Mouse (Mus musculus) heart, adult 18-20 months (tissue): ENCODE measurements around the gene Rabggta. TPM values are rescaled to one million over a fixed set of nuclear protein-coding genes. Genes with fewer than 3 reads are reported as not detected.
A peak's percentile ranks its signal among the peaks of the same experiment; 100 is the strongest.

Experiments
- DNase-seq, 2 experiments: peaks; one replicate each; pipeline ENCODE4 v3.0.0; 2021 to 2022; ENCODE audit warnings: mixed read lengths in 1 of 2
- total RNA-seq, 2 experiments: library from RNA; stranded (reverse); gene quantifications; 2 replicates each; pipeline ENCODE4 v1.2.3; 2021

Rabggta gene
- total RNA-seq, 2 experiments from 2014 or later = 14.8 to 15.8 TPM

- DNase-seq = no peak
Observed at GRCm38 (mm10) chr14:55733889-55734288, 11.8 kb upstream of the Rabggta start.

GRCm38 (mm10) chr14:55730531-55731032 is 8.5 kb upstream of the Rabggta start:
- DNase-seq = no peak

DNA sequence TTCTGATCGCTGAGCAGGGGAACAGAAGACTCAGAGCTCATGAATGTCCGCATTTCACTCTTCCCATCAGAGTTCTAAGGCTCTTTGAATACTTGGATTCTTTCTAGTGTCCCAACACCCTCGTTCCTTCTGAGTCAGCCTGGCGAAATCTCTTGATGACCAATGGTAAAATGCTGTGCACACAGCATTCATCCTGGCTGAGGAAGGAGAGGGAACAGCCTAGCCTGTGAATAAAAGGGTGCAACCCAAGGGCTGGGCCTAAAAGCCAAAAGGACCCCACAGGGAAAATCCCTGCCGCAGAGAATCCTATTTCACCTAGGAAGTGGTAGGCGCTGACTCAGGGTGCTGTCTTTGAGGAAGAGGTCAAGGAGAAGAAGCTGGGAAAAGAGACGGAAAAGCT is 8.1 kb upstream of the Rabggta start:
- no peak for DNase-seq

DNA sequence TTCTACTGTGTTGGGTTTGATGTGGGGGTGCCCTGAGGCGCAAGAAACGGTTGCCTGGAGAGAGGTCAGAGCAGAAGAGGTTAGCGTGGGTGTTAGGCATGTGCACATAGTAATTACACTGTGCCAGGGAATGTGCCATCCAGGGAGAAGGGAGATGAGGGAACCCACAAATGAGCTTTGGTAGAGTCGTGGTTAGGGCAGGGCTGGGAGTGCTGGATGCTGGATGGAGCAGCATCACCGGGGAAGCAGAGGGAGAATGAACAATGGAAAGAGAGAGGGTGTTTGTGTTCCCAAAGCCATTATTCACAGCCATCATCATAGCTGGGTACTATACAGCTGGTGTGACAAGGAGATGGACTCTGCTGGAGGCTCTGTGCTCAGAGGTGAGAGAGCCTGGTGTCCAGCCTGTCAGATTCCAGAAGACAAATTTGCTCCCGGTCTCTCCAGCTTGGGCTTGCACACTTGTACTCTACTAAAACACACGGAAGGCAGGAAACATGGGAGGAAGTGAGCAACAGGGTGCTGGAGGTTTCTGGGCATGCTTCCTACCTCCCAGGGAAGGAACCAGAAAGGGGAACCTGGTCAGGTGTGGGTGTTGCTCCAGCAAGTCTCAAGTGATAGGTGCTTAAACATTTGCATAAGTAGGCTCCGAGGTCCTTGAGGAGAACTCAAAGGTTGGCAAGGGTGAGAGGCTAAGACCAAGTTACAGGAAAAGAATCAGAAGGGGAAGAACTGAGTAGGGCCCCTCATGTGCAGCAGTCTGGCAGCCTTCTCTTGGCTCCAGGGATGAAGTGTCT is 6.0 kb upstream of the Rabggta start:
- no peak for DNase-seq

- no peak for DNase-seq
Observed at GRCm38 (mm10) chr14:55726261-55726660, 4.2 kb upstream of the Rabggta start.

DNA sequence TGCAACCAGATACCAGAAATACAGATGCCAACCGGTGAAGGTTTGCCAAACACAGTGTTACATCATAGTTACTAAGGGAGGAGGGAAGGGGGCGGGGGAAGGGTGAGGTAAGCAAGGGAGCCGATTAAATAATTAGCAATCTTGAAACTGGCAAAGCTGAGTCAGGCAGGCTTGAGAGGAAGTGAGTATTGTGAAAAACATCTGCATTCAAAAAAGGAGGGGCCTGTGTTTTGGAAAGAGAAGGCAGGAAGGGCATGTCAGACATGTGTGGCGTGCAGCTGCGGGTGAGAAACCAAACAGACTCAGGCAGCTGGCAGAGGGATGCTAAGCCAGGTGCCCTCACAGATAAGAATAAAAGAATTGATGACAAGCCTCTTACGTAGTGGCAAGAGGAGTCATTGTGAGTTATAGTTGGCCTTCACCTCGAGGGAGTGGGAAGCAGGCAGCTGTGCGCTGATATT is 2.4 kb upstream of the Rabggta start:
- peak; percentile 66 to 82 for DNase-seq

DNA sequence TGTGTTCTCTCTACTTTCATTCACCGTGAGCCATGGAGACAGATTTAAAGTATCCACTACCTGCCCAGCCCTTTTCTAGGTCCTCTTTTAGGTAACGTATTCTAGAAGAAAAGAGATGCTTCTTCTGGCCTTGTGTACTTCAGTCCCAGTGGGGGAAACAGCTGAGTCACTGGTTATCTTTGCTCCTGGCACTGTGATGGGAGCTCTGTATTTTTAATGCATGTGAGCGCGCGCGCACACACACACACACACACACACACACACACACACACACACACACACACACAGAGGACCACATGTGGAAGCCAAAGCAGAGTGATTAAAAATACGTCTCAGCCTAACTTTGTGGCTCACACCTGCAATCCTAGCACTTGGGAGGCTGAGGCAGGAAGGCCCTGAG is 1.4 kb upstream of the Rabggta start:
- no peak for DNase-seq

DNA sequence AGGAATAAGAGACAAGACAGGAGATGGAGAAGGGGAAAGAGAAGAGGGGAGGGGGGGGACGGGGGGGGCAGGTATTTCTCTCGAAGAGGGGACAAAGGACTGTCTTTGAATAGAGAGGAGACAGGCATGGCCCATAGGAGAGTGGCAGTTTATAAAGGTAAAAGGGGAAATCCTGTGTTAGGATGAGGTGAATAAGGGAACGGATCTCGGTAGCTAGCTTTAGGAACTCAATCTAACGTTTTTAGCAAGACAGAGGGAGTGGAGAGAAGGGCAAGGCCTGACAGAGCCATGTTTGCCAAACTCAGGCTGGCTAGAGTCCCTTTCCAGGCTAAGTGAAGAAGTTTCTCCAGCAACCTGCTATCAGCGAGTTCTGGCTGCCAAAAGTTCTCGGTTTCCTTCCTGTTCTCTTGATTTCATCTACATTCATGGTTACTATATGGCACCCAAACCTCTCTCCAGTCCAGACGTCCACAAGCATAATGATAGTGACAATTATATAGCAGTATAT is 429 bp upstream of the Rabggta start:
- no peak for DNase-seq

- DNase-seq = no peak
Observed at GRCm38 (mm10) chr14:55721076-55721475, 987 bp downstream of the Rabggta start.

GRCm38 (mm10) chr14:55720666-55721065 is 1.4 kb downstream of the Rabggta start:
- DNase-seq = no peak

- no peak for DNase-seq
Observed at GRCm38 (mm10) chr14:55719737-55720136, 2.3 kb downstream of the Rabggta start.

DNA sequence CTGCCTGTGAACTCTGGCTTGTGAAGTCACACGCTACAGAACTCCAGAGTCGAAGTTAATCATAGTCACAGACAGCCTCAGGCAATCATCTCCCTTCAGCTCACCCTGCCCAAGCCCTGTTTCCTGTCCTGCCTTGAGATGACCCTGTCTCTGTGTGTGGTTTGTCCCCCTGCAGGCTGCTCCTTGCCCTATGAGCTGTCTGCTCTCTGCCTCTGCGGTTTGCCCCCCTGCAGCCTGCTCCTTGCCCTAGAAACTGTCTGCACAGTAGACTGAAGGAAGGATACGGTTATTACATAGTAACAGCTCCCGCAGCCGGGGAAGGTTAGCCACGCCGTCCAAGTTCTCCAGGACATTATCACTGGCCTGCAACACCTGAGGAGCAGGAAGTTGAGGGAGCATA is 5.2 kb downstream of the Rabggta start:
- DNase-seq = no peak

- DNase-seq = no peak
Observed at GRCm38 (mm10) chr14:55716271-55716670, 5.8 kb downstream of the Rabggta start.

DNA sequence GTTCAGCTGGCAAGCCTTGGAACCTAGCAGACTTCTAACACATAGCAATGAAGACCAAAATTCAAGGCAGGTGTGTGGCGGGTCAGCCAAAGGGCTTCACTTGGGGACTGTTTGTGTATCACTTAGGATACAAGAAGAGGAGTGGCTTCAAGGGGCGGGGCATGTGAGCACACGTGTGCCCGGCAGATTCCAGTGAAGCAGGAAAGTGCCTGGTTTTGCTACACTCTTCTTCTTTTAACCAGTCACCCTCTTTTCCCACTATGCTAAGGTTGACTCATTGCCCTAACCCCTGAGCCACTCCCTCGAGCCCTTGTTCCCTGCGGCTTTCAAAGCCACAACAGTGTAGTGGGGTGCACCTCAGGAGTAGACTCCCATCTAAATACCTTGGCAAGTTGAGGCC is 7.2 kb downstream of the Rabggta start:
- no peak for DNase-seq

DNA sequence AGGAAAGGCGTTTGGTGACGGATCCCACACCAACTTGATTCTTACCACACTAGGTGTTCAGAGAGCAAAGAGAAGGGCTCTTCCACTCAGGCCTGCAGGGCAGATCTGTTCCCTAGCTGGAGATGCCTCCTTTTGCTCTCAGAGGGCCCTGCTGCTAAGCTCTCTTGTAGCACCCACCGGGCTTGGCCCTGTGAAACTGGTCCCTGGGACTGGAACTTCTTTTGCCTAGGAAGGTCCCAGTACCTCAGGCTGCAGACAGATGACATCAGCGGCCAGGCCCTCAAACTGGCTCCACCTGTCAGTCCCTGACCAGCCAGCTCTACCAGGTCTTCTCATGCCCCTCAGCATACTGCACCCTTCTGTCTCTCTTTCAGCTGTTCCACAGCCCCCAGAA is 8.3 kb downstream of the Rabggta start, which contains the start of gene Tgm1:
Gene Tgm1 (minus strand): TSS at position 198 of the 394 bp plus-strand sequence.
- DNase-seq = no peak

- DNase-seq = peak; percentile 49 to 67
Observed at GRCm38 (mm10) chr14:55713007-55713728, 8.9 kb downstream of the Rabggta start.

- no peak for DNase-seq
Observed at GRCm38 (mm10) chr14:55711786-55712185, 10.3 kb downstream of the Rabggta start.

DNA sequence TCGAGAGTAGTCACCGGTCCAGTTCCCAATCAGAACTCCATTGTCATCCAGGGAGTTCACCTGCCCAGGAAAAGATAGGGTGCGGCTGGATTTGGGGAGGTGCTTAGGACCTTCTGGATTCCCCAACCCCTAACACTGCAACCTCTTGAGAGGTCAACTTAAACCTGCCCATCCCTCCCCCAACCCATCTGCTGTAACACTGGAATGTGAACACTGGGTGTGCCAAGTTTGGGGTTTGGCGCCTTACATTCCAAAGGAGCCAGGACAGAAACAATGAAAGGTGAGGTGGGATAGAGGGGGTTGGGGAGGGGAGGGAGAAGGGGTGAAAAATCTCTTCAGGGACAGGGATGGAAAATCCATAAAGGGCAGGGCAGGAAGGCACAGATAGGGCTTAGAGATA is 12.6 kb downstream of the Rabggta start:
- DNase-seq = no peak

GRCm38 (mm10) chr14:55707397-55707796 is 14.7 kb downstream of the Rabggta start:
- DNase-seq = no peak

DNA sequence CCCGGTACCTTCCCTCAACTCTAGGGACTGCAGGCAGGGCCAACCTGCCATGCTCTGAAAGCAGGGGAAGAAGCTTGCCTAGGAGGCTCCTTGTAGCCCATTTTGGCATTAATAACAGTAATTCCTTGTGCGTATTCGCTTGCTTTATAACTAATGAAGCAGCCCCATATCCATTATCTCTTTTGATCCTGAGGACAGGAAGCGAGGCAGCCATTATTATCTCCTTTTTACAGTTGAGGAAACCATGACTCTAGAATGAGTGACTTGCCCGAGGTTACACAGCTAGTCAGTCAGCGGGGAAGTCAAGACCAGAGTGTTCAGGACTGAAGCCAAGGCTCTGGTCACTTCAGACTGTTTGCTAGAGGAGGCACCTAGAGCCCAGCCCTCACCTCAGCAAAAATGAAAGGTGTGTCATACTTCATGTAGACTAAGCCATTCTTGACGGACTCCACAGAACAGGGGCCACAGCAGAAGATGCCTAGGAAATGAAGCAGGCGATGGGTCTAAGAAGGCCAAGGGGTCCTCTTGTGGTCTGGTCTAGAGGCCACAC is 15.9 kb downstream of the Rabggta start:
- no peak for DNase-seq

DNA sequence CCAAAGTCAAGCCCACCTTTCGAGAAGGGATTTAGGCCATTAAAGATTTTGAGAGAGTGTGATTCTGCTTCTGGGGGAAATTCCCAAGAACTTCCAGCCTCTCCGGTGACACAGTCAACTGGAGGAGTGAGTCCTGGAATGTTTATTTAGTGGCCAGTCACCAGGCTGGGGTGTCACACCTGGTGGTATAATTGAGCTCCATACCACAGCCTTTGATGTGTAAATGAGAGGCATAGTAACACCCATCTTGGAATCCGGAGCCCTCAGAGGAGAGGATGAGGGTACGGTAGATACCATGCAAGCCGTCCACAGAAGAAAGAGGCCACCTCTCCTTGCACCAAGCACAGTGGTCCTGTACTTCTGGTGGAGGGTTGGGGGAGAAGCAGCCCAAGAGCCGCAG is 19.3 kb downstream of the Rabggta start:
- DNase-seq = no peak

- no peak for DNase-seq
Observed at GRCm38 (mm10) chr14:55701131-55701530, 20.9 kb downstream of the Rabggta start.

DNA sequence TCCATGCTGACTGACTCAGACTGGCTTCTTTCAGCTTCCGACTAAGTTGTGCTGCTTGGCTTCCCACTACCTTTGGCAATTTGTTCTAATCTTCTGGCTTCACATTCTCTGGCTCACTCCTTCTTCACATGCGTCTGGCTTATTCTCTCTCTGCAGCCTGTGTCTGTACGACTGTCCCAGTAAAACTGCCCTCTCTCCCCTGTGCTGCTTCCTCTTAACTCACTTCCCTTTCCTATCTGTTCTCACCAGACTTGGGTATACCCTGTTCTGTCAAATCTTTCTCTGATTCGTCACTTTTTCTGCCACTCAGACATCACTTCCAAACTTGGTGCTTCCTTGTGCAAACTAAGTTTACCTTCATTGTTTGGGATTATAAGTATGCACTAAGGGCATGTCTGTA is 24.8 kb downstream of the Rabggta start:
- peak in 1 of 2 experiments; percentile 24 for DNase-seq
